9 mouse cellular contexts compared by ENCODE assay signal in genomic region chr17:69563165-69563564, GRCm38 (mm10).
DNase-seq lines count a peak whose midpoint lies in the region; ATAC-seq lines count a peak whose summit lies in the region.
"Had no signal": no experiment of that assay in that cellular context is flagged by ENCODE, and none has a peak within 500 bp of the region (broad histone marks: within the 10 kb centered on the region; RNA-seq: fewer than 3 reads in every experiment).

No protein-coding gene starts in this region.

- intact Hi-C loops in gastrocnemius, postnatal 14 days (cut with DNase I; ENCODE audit: low total_unique reads), result no loop called here

- H3K27ac ChIP-seq in embryonic facial prominence, embryonic 10.5 days (replicated peaks), result no peak overlapping the region
- H3K27ac ChIP-seq in hindbrain, embryonic 13.5 days, result no peak overlapping the region
- H3K27ac ChIP-seq: embryonic facial prominence, embryonic 12.5 days had no signal

- no peaks in the 10 kb centered on the region for H3K9me3 ChIP-seq in embryonic facial prominence, embryonic 10.5 days
- H3K9me3 ChIP-seq in hindbrain, embryonic 13.5 days, result no peaks in the 10 kb centered on the region
- H3K9me3 ChIP-seq: embryonic facial prominence, embryonic 12.5 days had no signal

- H3K4me3 ChIP-seq in embryonic facial prominence, embryonic 10.5 days, result no peak overlapping the region
- H3K4me3 ChIP-seq in hindbrain, embryonic 13.5 days, result no peak overlapping the region
- H3K4me3 ChIP-seq: embryonic facial prominence, embryonic 12.5 days had no signal

- no peak overlapping the region for H3K4me2 ChIP-seq in hindbrain, embryonic 13.5 days
- H3K4me2 ChIP-seq: embryonic facial prominence, embryonic 12.5 days had no signal

- peak; percentile 62 for DNase-seq in 416B (ENCODE audit: low read depth)
- peak; percentile 51 for DNase-seq in adrenal gland, adult 2 months
- peak; percentile 58 for DNase-seq in embryonic facial prominence, embryonic 10.5 days (ENCODE audit: low spot score)
- DNase-seq in layer of hippocampus, postnatal 14 days (ENCODE audit: low spot score in 2 of 2), result peak; percentile 59 to 75
- DNase-seq in right cerebral cortex, postnatal 36 days (ENCODE audit: low spot score in 2 of 2), result peak; percentile 9 to 36
- no peak for DNase-seq in gastrocnemius, postnatal 14 days

- H3K9ac ChIP-seq in hindbrain, embryonic 13.5 days, result no peak overlapping the region
- H3K9ac ChIP-seq: embryonic facial prominence, embryonic 12.5 days had no signal

- no peaks in the 10 kb centered on the region for H3K27me3 ChIP-seq in embryonic facial prominence, embryonic 10.5 days (replicated peaks; ENCODE audit: low read depth, poor library complexity, severe bottlenecking)
- H3K27me3 ChIP-seq in hindbrain, embryonic 13.5 days, result no peaks in the 10 kb centered on the region
- H3K27me3 ChIP-seq: embryonic facial prominence, embryonic 12.5 days had no signal

- WGBS in embryonic facial prominence, embryonic 10.5 days, result 15% methylated on average over 4 of the region's 4 CpGs
- WGBS in hindbrain, embryonic 13.5 days, result 17% methylated on average over 4 of the region's 4 CpGs

- no peaks in the 10 kb centered on the region for H3K4me1 ChIP-seq in embryonic facial prominence, embryonic 10.5 days
- no peaks in the 10 kb centered on the region for H3K4me1 ChIP-seq in hindbrain, embryonic 13.5 days (replicated peaks)
- H3K4me1 ChIP-seq: embryonic facial prominence, embryonic 12.5 days had no signal

- peak; percentile 88 for ATAC-seq in hindbrain, embryonic 13.5 days (ENCODE audit: low FRiP score)
- ATAC-seq in megakaryocyte-erythroid progenitor cell, adult 5-6 weeks (replicated peaks; ENCODE audit: low FRiP score, low TSS enrichment, poor library complexity, severe bottlenecking), result 0 out of 2 replicates have a peak, but pooled peaks have one; percentile 52

- H3K36me3 ChIP-seq in embryonic facial prominence, embryonic 10.5 days (replicated peaks), result no peaks in the 10 kb centered on the region
- no peaks in the 10 kb centered on the region for H3K36me3 ChIP-seq in hindbrain, embryonic 13.5 days
- H3K36me3 ChIP-seq: embryonic facial prominence, embryonic 12.5 days had no signal
